Mouse (Mus musculus) forelimb bud, embryonic 11.5 days (tissue): ENCODE data around the gene Hrk.

Experiments
- DNase-seq: peaks from one replicate; pipeline ENCODE4 v3.0.0-alpha.2; 2012; ENCODE audit warnings: low read depth, low spot score

Gene Hrk

GRCm38 (mm10) chr5:118160691-118161090 lies 3.8 kb upstream of the Hrk start:
- no peak for DNase-seq

GRCm38 (mm10) chr5:118165462-118165861 lies 1.0 kb downstream of the Hrk start:
- DNase-seq = no peak

- no peak for DNase-seq
These were observed 3.1 kb downstream of the Hrk start for GRCm38 (mm10) chr5:118167561-118167995.

- DNase-seq = no peak
These were observed 5.1 kb downstream of the Hrk start for GRCm38 (mm10) chr5:118169222-118170221.

- no peak for DNase-seq
These were observed 6.6 kb downstream of the Hrk start for GRCm38 (mm10) chr5:118170888-118171529.

GRCm38 (mm10) chr5:118171665-118172064 lies 7.2 kb downstream of the Hrk start:
- no peak for DNase-seq

GRCm38 (mm10) chr5:118172078-118172723 lies 7.8 kb downstream of the Hrk start:
- DNase-seq = no peak

- no peak for DNase-seq
These were observed 10.0 kb downstream of the Hrk start for GRCm38 (mm10) chr5:118174310-118175009.

GRCm38 (mm10) chr5:118175137-118175536 lies 10.7 kb downstream of the Hrk start:
- no peak for DNase-seq

- no peak for DNase-seq
These were observed 13.2 kb downstream of the Hrk start for GRCm38 (mm10) chr5:118177640-118178039.

GRCm38 (mm10) chr5:118186903-118187633 lies 22.6 kb downstream of the Hrk start:
- DNase-seq = no peak

GRCm38 (mm10) chr5:118188356-118188755 lies 23.9 kb downstream of the Hrk start:
- peak; percentile 53 for DNase-seq

- no peak for DNase-seq
These were observed 26.0 kb downstream of the Hrk start for GRCm38 (mm10) chr5:118190491-118190890.

- no peak for DNase-seq
These were observed 27.8 kb downstream of the Hrk start for GRCm38 (mm10) chr5:118192221-118192620.

- DNase-seq = no peak
These were observed 33.0 kb downstream of the Hrk start for GRCm38 (mm10) chr5:118197421-118197820.

GRCm38 (mm10) chr5:118199670-118200069 lies 35.2 kb downstream of the Hrk start:
- no peak for DNase-seq

GRCm38 (mm10) chr5:118204675-118205440 lies 40.4 kb downstream of the Hrk start:
- no peak for DNase-seq

GRCm38 (mm10) chr5:118205852-118206251 lies 41.4 kb downstream of the Hrk start:
- DNase-seq = no peak

GRCm38 (mm10) chr5:118214012-118214411 lies 49.6 kb downstream of the Hrk start:
- DNase-seq = no peak
